Mouse (Mus musculus) heart, postnatal 36 days (tissue): ENCODE data around the gene Cxcr3. TPM values are rescaled to one million over a fixed set of nuclear protein-coding genes. Genes with fewer than 3 reads are reported as not detected.

ENCODE experiments used
- total RNA-seq, 2 experiments: library from RNA; stranded (reverse); gene quantifications; 2 replicates each; pipeline ENCODE4 v1.2.3; 2021

Cxcr3 gene
- total RNA-seq, 2 experiments from 2014 or later, result 0.24 TPM; not detected in 1

Other genes with a start within 250 kb of the Cxcr3 start
- 10 to 100 TPM; 14.6 to 19.2 TPM for gene Taf1, start 201.5 kb downstream of the Cxcr3 start, total RNA-seq
- 10 to 100 TPM; 57.1 to 62.2 TPM for gene Ogt, start 94.2 kb downstream of the Cxcr3 start, total RNA-seq
- gene Gm4779, start 60.2 kb upstream of the Cxcr3 start, total RNA-seq, result not detected
- not detected for gene 8030474K03Rik, start 60.4 kb upstream of the Cxcr3 start, total RNA-seq
- gene Nhsl2, start 115.1 kb upstream of the Cxcr3 start, total RNA-seq, result 1 to 10 TPM; 4.5 to 5.2 TPM